Mouse (Mus musculus): Measurements from ENCODE around the gene Bysl. TPM values are rescaled to one million over a fixed set of nuclear protein-coding genes. Genes with fewer than 3 reads are reported as not detected.

The Bysl gene
- polyA plus RNA-seq, 1 experiment from 2014 or later, result 25.1 TPM

Other genes starting within 250 kb of the Bysl start
- gene Mrps10, start 242.6 kb downstream of the Bysl start, polyA plus RNA-seq (2014; fragmentation: Nextera tagmentation; extraction: Ambion mirVana), result 73.8 and 94.0 TPM in 2 replicates
- gene Guca1b, start 226.1 kb downstream of the Bysl start, polyA plus RNA-seq (2014; fragmentation: Nextera tagmentation; extraction: Ambion mirVana), result 0.37 TPM in 1 of 2 replicates, not detected in the other
- 0.47 and 0.69 TPM in 2 replicates for gene Guca1a, start 210.9 kb downstream of the Bysl start, polyA plus RNA-seq (2014; fragmentation: Nextera tagmentation; extraction: Ambion mirVana)
- gene AI661453, start 174.9 kb downstream of the Bysl start, polyA plus RNA-seq (2014; fragmentation: Nextera tagmentation; extraction: Ambion mirVana), result 0.18 TPM in 1 of 2 replicates, not detected in the other
- gene 1700001C19Rik, start 174.1 kb downstream of the Bysl start, polyA plus RNA-seq (2014; fragmentation: Nextera tagmentation; extraction: Ambion mirVana), result 0.61 and 0.69 TPM in 2 replicates
- gene Taf8, start 109.2 kb downstream of the Bysl start, polyA plus RNA-seq (2014; fragmentation: Nextera tagmentation; extraction: Ambion mirVana), result 24.0 and 25.9 TPM in 2 replicates
- 60.6 and 67.2 TPM in 2 replicates for gene Ccnd3, start 106.4 kb downstream of the Bysl start, polyA plus RNA-seq (2014; fragmentation: Nextera tagmentation; extraction: Ambion mirVana)
- gene Med20, start 90 bp upstream of the Bysl start, polyA plus RNA-seq (2014; fragmentation: Nextera tagmentation; extraction: Ambion mirVana), result 55.4 and 55.5 TPM in 2 replicates
- gene Gm20517, start 97 bp upstream of the Bysl start, polyA plus RNA-seq (2014; fragmentation: Nextera tagmentation; extraction: Ambion mirVana), result 1.8 and 3.6 TPM in 2 replicates
- 5.9 and 6.6 TPM in 2 replicates for gene Usp49, start 19.2 kb upstream of the Bysl start, polyA plus RNA-seq (2014; fragmentation: Nextera tagmentation; extraction: Ambion mirVana)
- 309 and 324 TPM in 2 replicates for gene Tomm6, start 76.9 kb upstream of the Bysl start, polyA plus RNA-seq (2014; fragmentation: Nextera tagmentation; extraction: Ambion mirVana)
- gene Frs3, start 77.5 kb upstream of the Bysl start, polyA plus RNA-seq (2014; fragmentation: Nextera tagmentation; extraction: Ambion mirVana), result 16.1 and 17.4 TPM in 2 replicates
- 4.7 and 4.8 TPM in 2 replicates for gene Gm21981, start 83.0 kb upstream of the Bysl start, polyA plus RNA-seq (2014; fragmentation: Nextera tagmentation; extraction: Ambion mirVana)
- 0.42 and 0.62 TPM in 2 replicates for gene Prickle4, start 83.2 kb upstream of the Bysl start, polyA plus RNA-seq (2014; fragmentation: Nextera tagmentation; extraction: Ambion mirVana)
- not detected in 2 replicates for gene Pgc, start 115.3 kb upstream of the Bysl start, polyA plus RNA-seq (2014; fragmentation: Nextera tagmentation; extraction: Ambion mirVana)
- gene Tfeb, start 125.5 kb upstream of the Bysl start, polyA plus RNA-seq (2014; fragmentation: Nextera tagmentation; extraction: Ambion mirVana), result 2.2 and 2.4 TPM in 2 replicates
- 10.4 and 12.4 TPM in 2 replicates for gene Mdfi, start 223.2 kb upstream of the Bysl start, polyA plus RNA-seq (2014; fragmentation: Nextera tagmentation; extraction: Ambion mirVana)